Mouse (Mus musculus): ENCODE results near the gene Gm128.

The Gm128 gene

GRCm38 (mm10) chr3:95200132-95200531 is 41.3 kb downstream of the Gm128 start:
- no peak for DNase-seq (ENCODE audit: extremely low read depth, low read depth)

- DNase-seq (ENCODE audit: extremely low read depth, low read depth) = no peak
Observed at GRCm38 (mm10) chr3:95199101-95199500, 42.3 kb downstream of the Gm128 start.

- no peak for DNase-seq (ENCODE audit: extremely low read depth, low read depth)
Observed at GRCm38 (mm10) chr3:95195772-95196171, 45.6 kb downstream of the Gm128 start.

- DNase-seq (ENCODE audit: extremely low read depth, low read depth) = no peak
Observed at GRCm38 (mm10) chr3:95194721-95195135, 46.7 kb downstream of the Gm128 start.

Measured in MEL-GATA-1-ER (cell line).